25 mouse cellular contexts compared by ENCODE assay signal in genomic region chr13:9189481-9189880, GRCm38 (mm10).
DNase-seq lines count a peak whose midpoint lies in the region; ATAC-seq lines count a peak whose summit lies in the region.
"Had no signal": no experiment of that assay in that cellular context is flagged by ENCODE, and none has a peak within 500 bp of the region (broad histone marks: within the 10 kb centered on the region; RNA-seq: fewer than 3 reads in every experiment).

No protein-coding gene starts in this region.

- DNase-seq in heart, adult 11 months = peak; percentile 79
- DNase-seq in heart, postnatal 36 days = no peak
- DNase-seq in liver, embryonic 11.5 days (ENCODE audit: low spot score) = peak; percentile 19
- peak; percentile 46 for DNase-seq in testis, postnatal 10 days (ENCODE audit: low spot score)
- no peak for DNase-seq in testis, postnatal 14 days (ENCODE audit: low spot score)
- DNase-seq in urinary bladder, postnatal 4 days (ENCODE audit: low spot score in 2 of 2) = peak; percentile 15 to 55
- DNase-seq in urinary bladder, postnatal 36 days (ENCODE audit: low spot score in 2 of 2) = no peak
- DNase-seq: adrenal gland, adult 8-10 months; adrenal gland, postnatal 14 days; adrenal gland, postnatal 36 days; B cell, adult 2 months; cerebellum, adult 11-12 months; cerebellum, adult 2 months; cerebellum, adult 9-10 months; cerebellum, postnatal 10 days; cerebellum, postnatal 25 days had no signal

- H3K4me1 ChIP-seq in liver, embryonic 11.5 days (replicated peaks; ENCODE audit: control insufficient read depth, insufficient read depth, low read length) = no peaks in the 10 kb centered on the region
- 0 out of 2 replicates have a peak, but pooled peaks cover 4% of the 10 kb centered on the region for H3K4me1 ChIP-seq in liver, embryonic 12.5 days

- H3K4me2 ChIP-seq in liver, embryonic 11.5 days = no peak overlapping the region
- no peak overlapping the region for H3K4me2 ChIP-seq in liver, embryonic 12.5 days
- H3K4me2 ChIP-seq: embryonic facial prominence, embryonic 12.5 days; forebrain, embryonic 13.5 days had no signal

- 77% methylated on average over 5 of the region's 5 CpGs for WGBS in liver, embryonic 11.5 days
- 63% methylated on average over 5 of the region's 5 CpGs for WGBS in liver, embryonic 12.5 days (ENCODE audit: insufficient replicate concordance)

- no peaks in the 10 kb centered on the region for H3K36me3 ChIP-seq in liver, embryonic 11.5 days (ENCODE audit: control insufficient read depth, insufficient read depth, low read length)
- H3K36me3 ChIP-seq in liver, embryonic 12.5 days = no peaks in the 10 kb centered on the region
- H3K36me3 ChIP-seq: embryonic facial prominence, embryonic 10.5 days; embryonic facial prominence, embryonic 12.5 days; G1E had no signal

- no peaks in the 10 kb centered on the region for H3K27me3 ChIP-seq in liver, embryonic 11.5 days (replicated peaks; ENCODE audit: control insufficient read depth, insufficient read depth, low read length)
- no peaks in the 10 kb centered on the region for H3K27me3 ChIP-seq in liver, embryonic 12.5 days (replicated peaks)
- H3K27me3 ChIP-seq: CH12.LX; embryonic facial prominence, embryonic 12.5 days; forebrain, embryonic 13.5 days; Patski had no signal

- H3K9ac ChIP-seq in liver, embryonic 11.5 days (ENCODE audit: low read depth, low read length) = no peak overlapping the region
- H3K9ac ChIP-seq in liver, embryonic 12.5 days = no peak overlapping the region
- H3K9ac ChIP-seq: embryonic facial prominence, embryonic 12.5 days; forebrain, embryonic 13.5 days had no signal

- H3K27ac ChIP-seq in liver, embryonic 11.5 days (ENCODE audit: low read depth, low read length) = no peak overlapping the region
- H3K27ac ChIP-seq in liver, embryonic 12.5 days = no peak overlapping the region
- H3K27ac ChIP-seq: embryonic facial prominence, embryonic 10.5 days; embryonic facial prominence, embryonic 12.5 days; forebrain, embryonic 13.5 days had no signal

- ATAC-seq in liver, embryonic 11.5 days (replicated peaks; ENCODE audit: low FRiP score) = no peak
- no peak for ATAC-seq in liver, embryonic 12.5 days
- ATAC-seq: activated CD4-positive, CD25-positive, alpha-beta regulatory T cell, adult 4 months; CD4-positive, CD25-positive, alpha-beta regulatory T cell, adult 4 months; forebrain, embryonic 13.5 days; Patski had no signal

- no peak overlapping the region for H3K4me3 ChIP-seq in liver, embryonic 11.5 days (ENCODE audit: low read depth, low read length)
- H3K4me3 ChIP-seq in liver, embryonic 12.5 days = no peak overlapping the region
- H3K4me3 ChIP-seq: embryonic facial prominence, embryonic 10.5 days; embryonic facial prominence, embryonic 12.5 days; forebrain, embryonic 13.5 days had no signal

- intact Hi-C loops in heart, postnatal 36 days (cut with DNase I) = loop anchor here (10.0 kb wide), 1 partner anchor 205 kb away; no protein-coding TSS in a partner anchor

- no peaks in the 10 kb centered on the region for H3K9me3 ChIP-seq in liver, embryonic 11.5 days (ENCODE audit: control insufficient read depth, low read length)
- no peaks in the 10 kb centered on the region for H3K9me3 ChIP-seq in liver, embryonic 12.5 days (replicated peaks)
- H3K9me3 ChIP-seq: embryonic facial prominence, embryonic 10.5 days; embryonic facial prominence, embryonic 12.5 days; forebrain, embryonic 13.5 days; G1E had no signal

Comparison
In these comparisons a context has a peak if more than half of its experiments do, and no peak if none do; other contexts are left out.
1. DNase-seq: peak in heart, adult 11 months (single experiment), liver, embryonic 11.5 days (single experiment), testis, postnatal 10 days (single experiment) and urinary bladder, postnatal 4 days (2 of 2); none in heart, postnatal 36 days (0 of 2), testis, postnatal 14 days (single experiment) and urinary bladder, postnatal 36 days (0 of 2).